Mouse (Mus musculus): ENCODE results near the gene Neu1. TPM values are rescaled to one million over a fixed set of nuclear protein-coding genes. Genes with fewer than 3 reads are reported as not detected.

Neu1 gene
- 36.7 and 40.6 TPM in 2 replicates for polyA plus RNA-seq (2015; fragmentation: Nextera tagmentation; extraction: Ambion mirVana)

- Histone ChIP-seq H3K9ac (ENCODE audit: low read length) (peak within 1 kb of the TSS; percentile 85), H3K9me3 (replicated peaks; ENCODE audit: control insufficient read depth, low read length) (no peaks in the 10 kb centered on the region), H3K27me3 (ENCODE audit: control insufficient read depth, insufficient read depth, low read length) (no peaks in the 10 kb centered on the region), H3K27ac (ENCODE audit: low read length) (peak within 1 kb of the TSS; percentile 49), H3K36me3 (ENCODE audit: control insufficient read depth, insufficient read depth, low read length) (no peaks in the 10 kb centered on the region), H3K4me3 (replicated peaks; ENCODE audit: low read length) (peak within 1 kb of the TSS; percentile 83), H3K4me1 (ENCODE audit: control insufficient read depth, insufficient read depth, low read length) (peaks cover 7% of the 10 kb centered on the region), H3K4me2 (ENCODE audit: low read depth, low read length) (peak within 1 kb of the TSS; percentile 99)
- WGBS, result under 1% methylated on average over 38 of the region's 38 CpGs
- peak; percentile 97 for ATAC-seq (ENCODE audit: insufficient read depth, low FRiP score)
These were observed at the start of gene Neu1 for GRCm38 (mm10) chr17:34931061-34931734. Neu1 (plus strand) TSS chr17:34931253.

GRCm38 (mm10) chr17:34881683-34882310 lies 49.3 kb upstream of the Neu1 start, which contains the start of gene Gm20547:
Gm20547 (minus strand) TSS chr17:34882042.
- H3K4me1 ChIP-seq (ENCODE audit: control insufficient read depth, insufficient read depth, low read length), result peaks cover 3% of the 10 kb centered on the region; the same call in 1 of the 2 replicates
- H3K27me3 ChIP-seq (ENCODE audit: control insufficient read depth, insufficient read depth, low read length), result no peaks in the 10 kb centered on the region
- H3K9me3 ChIP-seq (replicated peaks; ENCODE audit: control insufficient read depth, low read length), result no peaks in the 10 kb centered on the region
- H3K36me3 ChIP-seq (ENCODE audit: control insufficient read depth, insufficient read depth, low read length), result no peaks in the 10 kb centered on the region
- ATAC-seq (ENCODE audit: insufficient read depth, low FRiP score), result no peak
- H3K9ac ChIP-seq (ENCODE audit: low read length), result peak within 1 kb of the TSS; percentile 49
- no peak within 1 kb of the TSS for H3K27ac ChIP-seq (ENCODE audit: low read length)
- 11% methylated on average over 15 of the region's 15 CpGs for WGBS
- H3K4me2 ChIP-seq (ENCODE audit: low read depth, low read length), result peak within 1 kb of the TSS; percentile 13; the same call in 1 of the 2 replicates
- H3K4me3 ChIP-seq (replicated peaks; ENCODE audit: low read length), result no peak within 1 kb of the TSS; the same call in 1 of the 2 replicates

- no peak overlapping the region for H3K27ac ChIP-seq (ENCODE audit: low read length)
- no peaks in the 10 kb centered on the region for H3K9me3 ChIP-seq (replicated peaks; ENCODE audit: control insufficient read depth, low read length)
- H3K4me3 ChIP-seq (replicated peaks; ENCODE audit: low read length), result no peak overlapping the region
- no peak overlapping the region for H3K9ac ChIP-seq (ENCODE audit: low read length)
- H3K36me3 ChIP-seq (ENCODE audit: control insufficient read depth, insufficient read depth, low read length), result no peaks in the 10 kb centered on the region
- no peaks in the 10 kb centered on the region for H3K27me3 ChIP-seq (ENCODE audit: control insufficient read depth, insufficient read depth, low read length)
- 61% methylated on average over 3 of the region's 3 CpGs for WGBS
- ATAC-seq (ENCODE audit: insufficient read depth, low FRiP score), result 0 out of 2 replicates have a peak, but pooled peaks have one; percentile 15
- peaks cover 3% of the 10 kb centered on the region; the same call in 1 of the 2 replicates for H3K4me1 ChIP-seq (ENCODE audit: control insufficient read depth, insufficient read depth, low read length)
- H3K4me2 ChIP-seq (ENCODE audit: low read depth, low read length), result no peak overlapping the region
These were observed 47.7 kb upstream of the Neu1 start for GRCm38 (mm10) chr17:34883332-34883731.

GRCm38 (mm10) chr17:34884704-34885103 lies 46.3 kb upstream of the Neu1 start:
- Histone ChIP-seq H3K9ac (ENCODE audit: low read length) (no peak overlapping the region), H3K4me2 (ENCODE audit: low read depth, low read length) (no peak overlapping the region), H3K4me3 (replicated peaks; ENCODE audit: low read length) (no peak overlapping the region), H3K27me3 (ENCODE audit: control insufficient read depth, insufficient read depth, low read length) (no peaks in the 10 kb centered on the region), H3K36me3 (ENCODE audit: control insufficient read depth, insufficient read depth, low read length) (no peaks in the 10 kb centered on the region), H3K4me1 (ENCODE audit: control insufficient read depth, insufficient read depth, low read length) (peaks cover 3% of the 10 kb centered on the region; the same call in 1 of the 2 replicates), H3K27ac (ENCODE audit: low read length) (no peak overlapping the region), H3K9me3 (replicated peaks; ENCODE audit: control insufficient read depth, low read length) (no peaks in the 10 kb centered on the region)
- 86% methylated on average over 6 of the region's 6 CpGs for WGBS
- ATAC-seq (ENCODE audit: insufficient read depth, low FRiP score), result no peak

- H3K4me1 ChIP-seq (ENCODE audit: control insufficient read depth, insufficient read depth, low read length), result peaks cover 3% of the 10 kb centered on the region; the same call in 1 of the 2 replicates
- no peaks in the 10 kb centered on the region for H3K27me3 ChIP-seq (ENCODE audit: control insufficient read depth, insufficient read depth, low read length)
- H3K27ac ChIP-seq (ENCODE audit: low read length), result no peak overlapping the region
- H3K4me2 ChIP-seq (ENCODE audit: low read depth, low read length), result no peak overlapping the region
- H3K9ac ChIP-seq (ENCODE audit: low read length), result no peak overlapping the region
- 71% methylated on average over 3 of the region's 3 CpGs for WGBS
- H3K36me3 ChIP-seq (ENCODE audit: control insufficient read depth, insufficient read depth, low read length), result no peaks in the 10 kb centered on the region
- H3K4me3 ChIP-seq (replicated peaks; ENCODE audit: low read length), result no peak overlapping the region
- H3K9me3 ChIP-seq (replicated peaks; ENCODE audit: control insufficient read depth, low read length), result no peaks in the 10 kb centered on the region
- no peak for ATAC-seq (ENCODE audit: insufficient read depth, low FRiP score)
These were observed 45.4 kb upstream of the Neu1 start for GRCm38 (mm10) chr17:34885615-34886014.

- Histone ChIP-seq H3K9me3 (replicated peaks; ENCODE audit: control insufficient read depth, low read length) (no peaks in the 10 kb centered on the region), H3K4me2 (ENCODE audit: low read depth, low read length) (no peak overlapping the region), H3K9ac (ENCODE audit: low read length) (no peak overlapping the region), H3K4me3 (replicated peaks; ENCODE audit: low read length) (no peak overlapping the region), H3K27me3 (ENCODE audit: control insufficient read depth, insufficient read depth, low read length) (no peaks in the 10 kb centered on the region), H3K36me3 (ENCODE audit: control insufficient read depth, insufficient read depth, low read length) (no peaks in the 10 kb centered on the region), H3K27ac (ENCODE audit: low read length) (no peak overlapping the region), H3K4me1 (ENCODE audit: control insufficient read depth, insufficient read depth, low read length) (no peaks in the 10 kb centered on the region)
- no peak for ATAC-seq (ENCODE audit: insufficient read depth, low FRiP score)
- WGBS, result 88% methylated on average over 5 of the region's 5 CpGs
These were observed 43.1 kb upstream of the Neu1 start for GRCm38 (mm10) chr17:34887942-34888341.

GRCm38 (mm10) chr17:34890074-34890743 lies 40.8 kb upstream of the Neu1 start:
- Histone ChIP-seq H3K9me3 (replicated peaks; ENCODE audit: control insufficient read depth, low read length) (no peaks in the 10 kb centered on the region), H3K4me3 (replicated peaks; ENCODE audit: low read length) (no peak overlapping the region), H3K4me1 (ENCODE audit: control insufficient read depth, insufficient read depth, low read length) (peaks cover 9% of the 10 kb centered on the region), H3K36me3 (ENCODE audit: control insufficient read depth, insufficient read depth, low read length) (no peaks in the 10 kb centered on the region), H3K9ac (ENCODE audit: low read length) (no peak overlapping the region), H3K27me3 (ENCODE audit: control insufficient read depth, insufficient read depth, low read length) (no peaks in the 10 kb centered on the region), H3K27ac (ENCODE audit: low read length) (no peak overlapping the region), H3K4me2 (ENCODE audit: low read depth, low read length) (no peak overlapping the region)
- no peak for ATAC-seq (ENCODE audit: insufficient read depth, low FRiP score)
- WGBS, result 84% methylated on average over 12 of the region's 12 CpGs

- no peaks in the 10 kb centered on the region for H3K27me3 ChIP-seq (ENCODE audit: control insufficient read depth, insufficient read depth, low read length)
- no peak overlapping the region for H3K27ac ChIP-seq (ENCODE audit: low read length)
- H3K36me3 ChIP-seq (ENCODE audit: control insufficient read depth, insufficient read depth, low read length), result 0 out of 2 replicates have a peak, but pooled peaks cover 6% of the 10 kb centered on the region
- no peak overlapping the region for H3K9ac ChIP-seq (ENCODE audit: low read length)
- WGBS, result 91% methylated on average over 2 of the region's 2 CpGs
- H3K9me3 ChIP-seq (replicated peaks; ENCODE audit: control insufficient read depth, low read length), result no peaks in the 10 kb centered on the region
- peaks cover 12% of the 10 kb centered on the region for H3K4me1 ChIP-seq (ENCODE audit: control insufficient read depth, insufficient read depth, low read length)
- no peak for ATAC-seq (ENCODE audit: insufficient read depth, low FRiP score)
- no peak overlapping the region for H3K4me2 ChIP-seq (ENCODE audit: low read depth, low read length)
- H3K4me3 ChIP-seq (replicated peaks; ENCODE audit: low read length), result no peak overlapping the region
These were observed 39.7 kb upstream of the Neu1 start for GRCm38 (mm10) chr17:34891377-34891776.

All from stomach, embryonic 16.5 days (tissue).